Mouse (Mus musculus): ENCODE data around the gene Ly6g. TPM values are rescaled to one million over a fixed set of nuclear protein-coding genes. Genes with fewer than 3 reads are reported as not detected.
"Not testable (repeated sequence)": the region's sequence is repeated elsewhere in the genome, so short reads cannot be mapped to it uniquely, and the experiment has no call there.

Gene Ly6g
- polyA plus RNA-seq, 1 experiment from 2014 or later, result not detected

DNA sequence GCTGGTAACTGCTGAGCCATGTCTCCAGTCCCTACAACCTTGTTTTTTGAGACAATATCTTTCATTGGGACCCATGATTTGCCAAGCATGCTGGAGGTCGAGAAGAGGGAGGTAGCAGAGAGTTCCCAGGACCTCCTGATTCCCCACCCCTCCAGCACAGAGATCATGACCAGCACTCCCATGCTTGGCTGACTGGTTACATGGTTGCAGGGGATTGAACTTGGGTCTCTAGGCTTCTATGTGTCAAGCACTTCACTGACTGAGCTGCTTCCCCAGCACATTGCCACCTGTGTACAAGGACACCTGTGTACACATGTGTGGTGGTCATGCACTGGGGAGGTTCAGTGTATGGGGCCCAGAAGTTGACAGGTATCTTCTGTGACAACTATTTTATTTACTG lies 2.6 kb downstream of the Ly6g start:
- Histone ChIP-seq H3K4me2 (replicated peaks) (no peak overlapping the region), H3K9ac (no peak overlapping the region), H3K27me3 (replicated peaks) (no peaks in the 10 kb centered on the region), H3K4me3 (no peak overlapping the region), H3K36me3 (no peaks in the 10 kb centered on the region), H3K27ac (no peak overlapping the region), H3K4me1 (no peaks in the 10 kb centered on the region), H3K9me3 (peaks cover 4% of the 10 kb centered on the region; the same call in 1 of the 2 replicates)
- ATAC-seq (ENCODE audit: low FRiP score, low read depth), result no peak
- 66% methylated on average over 1 of the region's 1 CpGs for WGBS

DNA sequence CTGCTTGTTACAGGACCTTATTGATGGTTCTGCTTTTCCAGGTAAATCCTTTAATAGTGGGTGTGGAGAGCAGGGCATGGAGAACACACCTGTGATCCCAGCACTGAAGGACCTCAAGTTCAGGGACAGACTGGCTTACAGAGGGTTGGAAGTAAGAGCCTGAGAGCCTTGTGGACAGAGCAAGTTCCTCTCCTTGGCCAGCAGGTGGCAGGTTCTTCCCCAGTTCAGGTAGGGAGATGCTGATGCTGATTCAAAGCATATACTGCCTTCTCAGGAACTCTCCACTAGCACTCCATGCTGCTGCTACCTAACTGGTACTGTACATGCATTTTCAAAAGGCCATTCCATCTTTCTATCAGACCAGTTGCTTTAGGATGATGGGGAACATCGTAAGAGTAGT lies 20.5 kb downstream of the Ly6g start:
- H3K9ac ChIP-seq, result no peak overlapping the region
- no peaks in the 10 kb centered on the region for H3K4me1 ChIP-seq
- no peak overlapping the region for H3K4me2 ChIP-seq (replicated peaks)
- no peak overlapping the region for H3K27ac ChIP-seq
- H3K9me3 ChIP-seq, result no peaks in the 10 kb centered on the region
- WGBS, result 69% methylated on average over 1 of the region's 1 CpGs
- no peak for ATAC-seq (ENCODE audit: low FRiP score, low read depth)
- H3K4me3 ChIP-seq, result no peak overlapping the region
- no peaks in the 10 kb centered on the region for H3K36me3 ChIP-seq
- H3K27me3 ChIP-seq (replicated peaks), result no peaks in the 10 kb centered on the region

GRCm38 (mm10) chr15:75186291-75186690 lies 31.3 kb downstream of the Ly6g start:
- Histone ChIP-seq H3K27me3 (replicated peaks) (no peaks in the 10 kb centered on the region), H3K4me2 (replicated peaks) (no peak overlapping the region), H3K9me3 (no peaks in the 10 kb centered on the region), H3K4me1 (no peaks in the 10 kb centered on the region), H3K4me3 (no peak overlapping the region), H3K27ac (no peak overlapping the region), H3K9ac (no peak overlapping the region), H3K36me3 (no peaks in the 10 kb centered on the region)
- ATAC-seq (ENCODE audit: low FRiP score, low read depth), result no peak
- 32% methylated on average over 2 of the region's 2 CpGs for WGBS

- H3K4me1 ChIP-seq, result no peaks in the 10 kb centered on the region
- WGBS, result 66% methylated on average over 2 of the region's 2 CpGs
- no peak overlapping the region for H3K27ac ChIP-seq
- no peak overlapping the region for H3K4me3 ChIP-seq
- no peak overlapping the region for H3K9ac ChIP-seq
- H3K27me3 ChIP-seq (replicated peaks), result no peaks in the 10 kb centered on the region
- H3K4me2 ChIP-seq (replicated peaks), result no peak overlapping the region
- H3K36me3 ChIP-seq, result no peaks in the 10 kb centered on the region
- H3K9me3 ChIP-seq, result no peaks in the 10 kb centered on the region
- no peak for ATAC-seq (ENCODE audit: low FRiP score, low read depth)
Measured at GRCm38 (mm10) chr15:75189116-75189515, 34.1 kb downstream of the Ly6g start.

DNA sequence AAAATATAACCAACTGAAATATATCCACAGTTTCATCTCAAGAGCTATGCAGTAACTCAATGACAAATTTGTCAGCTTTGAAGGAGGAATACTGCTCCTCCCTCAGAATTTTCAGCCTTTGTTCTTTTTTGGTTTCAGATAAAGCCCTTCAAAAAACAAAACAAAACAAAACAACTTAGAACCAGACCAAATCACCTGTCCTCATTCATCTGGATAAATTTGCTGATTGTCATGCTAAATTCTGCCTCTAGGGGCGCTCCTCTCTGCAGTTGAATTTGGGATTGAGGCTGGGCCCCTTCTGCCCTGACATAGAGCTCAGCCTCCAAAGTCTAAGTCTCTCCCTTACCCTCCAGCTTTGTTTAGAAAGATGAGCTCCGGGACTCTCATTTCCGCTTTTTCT lies 35.5 kb downstream of the Ly6g start:
- H3K4me2 ChIP-seq (replicated peaks); H3K4me1 ChIP-seq; H3K36me3 ChIP-seq; ATAC-seq (ENCODE audit: low FRiP score, low read depth); H3K9me3 ChIP-seq; H3K4me3 ChIP-seq; H3K9ac ChIP-seq; H3K27ac ChIP-seq; H3K27me3 ChIP-seq (replicated peaks): not testable (repeated sequence)
- WGBS, result 0% methylated on average over 1 of the region's 3 CpGs

Other genes with a start within 250 kb of the Ly6g start
- gene Ly6i, start 171.8 kb upstream of the Ly6g start, polyA plus RNA-seq (2016; fragmentation: Nextera tagmentation; extraction: Ambion mirVana), result not detected in 2 replicates
- gene Ly6a, start 157.2 kb upstream of the Ly6g start, polyA plus RNA-seq (2016; fragmentation: Nextera tagmentation; extraction: Ambion mirVana), result 0.51 TPM in 1 of 2 replicates, not detected in the other
- 0.79 and 1.8 TPM in 2 replicates for gene Ly6c1, start 106.4 kb upstream of the Ly6g start, polyA plus RNA-seq (2016; fragmentation: Nextera tagmentation; extraction: Ambion mirVana)
- not detected in 2 replicates for gene Ly6c2, start 43.3 kb upstream of the Ly6g start, polyA plus RNA-seq (2016; fragmentation: Nextera tagmentation; extraction: Ambion mirVana)
- not detected in 2 replicates for gene BC025446, start 61.1 kb downstream of the Ly6g start, polyA plus RNA-seq (2016; fragmentation: Nextera tagmentation; extraction: Ambion mirVana)
- not detected in 2 replicates for gene Ly6f, start 113.2 kb downstream of the Ly6g start, polyA plus RNA-seq (2016; fragmentation: Nextera tagmentation; extraction: Ambion mirVana)

Measured in neural tube, embryonic 12.5 days (tissue).